ENCODE assay signal across 9 mouse cellular contexts in genomic region chr10:80397524-80398173, GRCm38 (mm10). TPM values are rescaled to one million over a fixed set of nuclear protein-coding genes. Genes with fewer than 3 reads are reported as not detected.
DNase-seq lines count a peak whose midpoint lies in the region; ATAC-seq lines count a peak whose summit lies in the region.
"Had no signal": no experiment of that assay in that cellular context is flagged by ENCODE, and none has a peak within 500 bp of the region (broad histone marks: within the 10 kb centered on the region; RNA-seq: fewer than 3 reads in every experiment).

No protein-coding gene starts in this region.

- peak overlapping the region; percentile 77 for H3K4me2 ChIP-seq in limb, embryonic 13.5 days (replicated peaks)

- H3K4me3 ChIP-seq in megakaryocyte, embryonic 14.5 days (replicated peaks), result peak overlapping the region; percentile 91
- peak overlapping the region; percentile 73 for H3K4me3 ChIP-seq in limb, embryonic 13.5 days

- peak overlapping the region; percentile 99; the same call in 1 of the 2 replicates for H3K27ac ChIP-seq in limb, embryonic 13.5 days

- H3K27me3 ChIP-seq in megakaryocyte, embryonic 14.5 days (replicated peaks), result no peaks in the 10 kb centered on the region
- no peaks in the 10 kb centered on the region for H3K27me3 ChIP-seq in limb, embryonic 13.5 days
- no peaks in the 10 kb centered on the region for H3K27me3 ChIP-seq in splenic B cell, adult 2 months (ENCODE audit: control insufficient read depth, insufficient read depth, low read length, poor library complexity, severe bottlenecking)

- no peaks in the 10 kb centered on the region for H3K9me3 ChIP-seq in megakaryocyte, embryonic 14.5 days
- no peaks in the 10 kb centered on the region for H3K9me3 ChIP-seq in limb, embryonic 13.5 days

- DNase-seq in CD4-positive, CD25-positive, alpha-beta regulatory T cell, adult 2 months (ENCODE audit: low read depth, low spot score), result peak; percentile 40
- DNase-seq in splenic B cell, adult 2 months (ENCODE audit: low read depth, low spot score), result peak; percentile 40
- no peak for DNase-seq in embryo, embryonic 9.5 days (ENCODE audit: extremely low spot score)
- DNase-seq: layer of hippocampus, postnatal 36 days had no signal

- H3K9ac ChIP-seq in limb, embryonic 13.5 days, result peak overlapping the region; percentile 97

- H3K4me1 ChIP-seq in megakaryocyte, embryonic 14.5 days, result peaks cover 67% of the 10 kb centered on the region
- H3K4me1 ChIP-seq in limb, embryonic 13.5 days, result peaks cover 30% of the 10 kb centered on the region

- peaks cover 66% of the 10 kb centered on the region for H3K36me3 ChIP-seq in megakaryocyte, embryonic 14.5 days (replicated peaks; ENCODE audit: low read length)
- H3K36me3 ChIP-seq in limb, embryonic 13.5 days, result peaks cover 61% of the 10 kb centered on the region
- H3K36me3 ChIP-seq in splenic B cell, adult 2 months (ENCODE audit: control insufficient read depth, insufficient read depth, low read length, poor library complexity, severe bottlenecking), result peaks cover 10% of the 10 kb centered on the region

- no peak for ATAC-seq in CD4-positive, CD25-positive, alpha-beta regulatory T cell, adult 4 months
- no peak for ATAC-seq in megakaryocyte, adult 5-6 weeks (ENCODE audit: poor library complexity, severe bottlenecking)
- ATAC-seq in limb, embryonic 13.5 days (ENCODE audit: low FRiP score, low read depth), result no peak
- ATAC-seq in inflammation-experienced regulatory T-cells, adult 6 months, result no peak

- WGBS in limb, embryonic 13.5 days, result 54% methylated on average over 8 of the region's 8 CpGs

RNA-seq across cellular contexts. Expression of gene Mbd3, which starts 1.7 kb away (rescaled TPM):
- polyA plus RNA-seq in CD4-positive, CD25-positive, alpha-beta regulatory T cell, adult 4 months (2017; shearing (Covaris generic)), result 10 to 100 TPM; 26.7 to 27.2 TPM
- 199 and 247 TPM in 2 replicates for polyA plus RNA-seq in megakaryocyte, embryonic 14.5 days (2012; ENCODE audit: insufficient read depth, low replicate concordance)
- 38.8 and 40.6 TPM in 2 replicates for total RNA-seq in megakaryocyte, adult 5-6 weeks (2015)
- 39.8 and 40.0 TPM in 2 replicates for total RNA-seq in megakaryocyte, adult 5-6 weeks (2017)
- 276 and 288 TPM in 2 replicates for polyA plus RNA-seq in limb, embryonic 13.5 days (2015; fragmentation: Nextera tagmentation; extraction: Ambion mirVana)
- polyA plus RNA-seq in inflammation-experienced regulatory T-cells, adult 6 months (2017; shearing (Covaris generic)), result 10 to 100 TPM; 19.2 to 30.4 (median 25.9) TPM

RNA-seq across cellular contexts. Expression of gene Uqcr11, which starts 9.0 kb away (rescaled TPM):
- 100 to 1,000 TPM; 268 to 337 TPM for polyA plus RNA-seq in CD4-positive, CD25-positive, alpha-beta regulatory T cell, adult 4 months (2017; shearing (Covaris generic))
- polyA plus RNA-seq in megakaryocyte, embryonic 14.5 days (2012; ENCODE audit: insufficient read depth, low replicate concordance), result 441 and 1,591 TPM in 2 replicates
- total RNA-seq in megakaryocyte, adult 5-6 weeks (2015), result 107 and 108 TPM in 2 replicates
- 122 and 129 TPM in 2 replicates for total RNA-seq in megakaryocyte, adult 5-6 weeks (2017)
- polyA plus RNA-seq in limb, embryonic 13.5 days (2015; fragmentation: Nextera tagmentation; extraction: Ambion mirVana), result 443 and 459 TPM in 2 replicates
- polyA plus RNA-seq in inflammation-experienced regulatory T-cells, adult 6 months (2017; shearing (Covaris generic)), result 100 to 1,000 TPM; 289 to 335 (median 330) TPM

RNA-seq across cellular contexts. Expression of gene Mex3d, which starts 10.2 kb away (rescaled TPM):
- 1 to 10 TPM in 1 of 2 experiments, not detected in 1; 1.3 TPM for polyA plus RNA-seq in CD4-positive, CD25-positive, alpha-beta regulatory T cell, adult 4 months (2017; shearing (Covaris generic))
- 17.2 and 29.0 TPM in 2 replicates for polyA plus RNA-seq in megakaryocyte, embryonic 14.5 days (2012; ENCODE audit: insufficient read depth, low replicate concordance)
- 2.4 and 2.6 TPM in 2 replicates for total RNA-seq in megakaryocyte, adult 5-6 weeks (2015)
- total RNA-seq in megakaryocyte, adult 5-6 weeks (2017), result 2.6 and 5.0 TPM in 2 replicates
- polyA plus RNA-seq in limb, embryonic 13.5 days (2015; fragmentation: Nextera tagmentation; extraction: Ambion mirVana), result 9.2 and 9.5 TPM in 2 replicates
- 1 to 10 TPM in 1 of 3 experiments, under 1 TPM in 2; 0.79 to 1.3 (median 0.79) TPM for polyA plus RNA-seq in inflammation-experienced regulatory T-cells, adult 6 months (2017; shearing (Covaris generic))

RNA-seq across cellular contexts. Expression of gene Tcf3, which starts 35.8 kb away (rescaled TPM):
- polyA plus RNA-seq in CD4-positive, CD25-positive, alpha-beta regulatory T cell, adult 4 months (2017; shearing (Covaris generic)), result 1 to 10 TPM; 7.5 to 8.5 TPM
- 168 and 304 TPM in 2 replicates for polyA plus RNA-seq in megakaryocyte, embryonic 14.5 days (2012; ENCODE audit: insufficient read depth, low replicate concordance)
- 17.2 and 20.3 TPM in 2 replicates for total RNA-seq in megakaryocyte, adult 5-6 weeks (2015)
- 22.4 and 24.2 TPM in 2 replicates for total RNA-seq in megakaryocyte, adult 5-6 weeks (2017)
- 153 and 157 TPM in 2 replicates for polyA plus RNA-seq in limb, embryonic 13.5 days (2015; fragmentation: Nextera tagmentation; extraction: Ambion mirVana)
- polyA plus RNA-seq in inflammation-experienced regulatory T-cells, adult 6 months (2017; shearing (Covaris generic)), result 1 to 10 TPM; 6.7 to 8.2 (median 7.9) TPM

RNA-seq across cellular contexts. Expression of gene Plk5, which starts 41.4 kb away (rescaled TPM):
- polyA plus RNA-seq in CD4-positive, CD25-positive, alpha-beta regulatory T cell, adult 4 months (2017; shearing (Covaris generic)), result not detected
- polyA plus RNA-seq in megakaryocyte, embryonic 14.5 days (2012; ENCODE audit: insufficient read depth, low replicate concordance), result not detected in 2 replicates
- total RNA-seq in megakaryocyte, adult 5-6 weeks (2015), result not detected in 2 replicates
- not detected in 2 replicates for total RNA-seq in megakaryocyte, adult 5-6 weeks (2017)
- polyA plus RNA-seq in limb, embryonic 13.5 days (2015; fragmentation: Nextera tagmentation; extraction: Ambion mirVana), result 1.2 and 2.2 TPM in 2 replicates
- polyA plus RNA-seq in inflammation-experienced regulatory T-cells, adult 6 months (2017; shearing (Covaris generic)), result not detected
